Mouse (Mus musculus): Measurements from ENCODE around the gene Elf2. TPM values are rescaled to one million over a fixed set of nuclear protein-coding genes. Genes with fewer than 3 reads are reported as not detected.

Gene Elf2
- polyA plus RNA-seq, 1 experiment from 2014 or later, result 48.9 TPM

DNA sequence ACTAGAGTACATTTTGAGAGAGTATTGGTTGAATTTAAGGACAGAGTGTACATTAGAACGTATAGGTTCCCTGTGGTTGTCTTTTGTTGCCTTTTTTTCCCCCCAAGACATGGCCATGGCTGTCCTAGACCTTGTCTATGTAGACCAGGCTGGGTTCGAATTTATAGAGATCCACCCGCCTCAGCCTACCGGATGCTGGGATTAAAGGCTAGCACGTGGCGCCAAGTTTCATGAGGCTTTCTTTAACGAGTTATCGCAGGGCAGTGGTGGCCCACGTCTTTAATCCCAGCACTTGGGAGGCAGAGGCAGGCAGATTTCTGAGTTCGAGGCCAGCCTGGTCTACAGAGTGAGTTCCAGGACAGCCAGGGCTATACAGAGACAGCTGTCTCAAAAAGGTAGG lies 114.5 kb downstream of the Elf2 start:
- 93% methylated on average over 10 of the region's 10 CpGs for WGBS

DNA sequence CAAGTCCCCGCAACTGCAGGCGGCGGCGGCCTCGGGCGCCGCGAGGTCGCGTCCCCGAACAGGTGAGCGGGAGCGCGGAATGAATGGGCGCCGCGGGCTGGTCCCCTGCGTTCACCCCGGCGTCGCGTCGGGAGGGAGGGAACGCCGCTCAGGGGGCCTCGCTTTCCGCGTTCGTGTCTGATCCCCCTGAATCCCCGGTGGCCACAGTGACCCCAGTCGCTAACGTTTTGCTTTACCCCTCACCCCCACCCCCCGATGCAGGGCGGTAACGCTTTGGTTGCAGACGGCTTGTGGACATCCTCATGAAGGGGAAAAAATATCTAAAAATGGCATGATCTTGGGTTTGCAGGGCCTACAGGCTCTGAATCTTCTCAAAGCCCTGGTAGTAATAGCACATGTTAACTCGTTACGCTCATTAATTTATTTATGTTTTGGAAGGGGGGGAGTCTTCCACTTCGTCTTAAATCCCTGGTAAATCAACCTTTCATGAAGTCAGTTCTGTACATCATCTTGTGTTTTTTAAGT lies 115.2 kb downstream of the Elf2 start:
- no peaks in the 10 kb centered on the region for H3K9me3 ChIP-seq (replicated peaks; ENCODE audit: control insufficient read depth, low read length)
- H3K4me1 ChIP-seq (ENCODE audit: control insufficient read depth, insufficient read depth, low read length), result no peaks in the 10 kb centered on the region
- peak overlapping the region; percentile 91 for H3K4me3 ChIP-seq (ENCODE audit: low read depth, low read length)
- DNase-seq (ENCODE audit: low spot score), result no peak
- H3K36me3 ChIP-seq (replicated peaks; ENCODE audit: control insufficient read depth, insufficient read depth, low read depth, low read length), result no peaks in the 10 kb centered on the region
- ATAC-seq (replicated peaks; ENCODE audit: insufficient number of reproducible peaks, low FRiP score, low TSS enrichment, low read depth), result peak; percentile 24; the same call in 1 of the 2 replicates
- H3K27ac ChIP-seq (replicated peaks; ENCODE audit: low read depth, low read length), result peak overlapping the region; percentile 89
- peak overlapping the region; percentile 80 for H3K4me2 ChIP-seq (ENCODE audit: low read depth, low read length)
- WGBS, result under 1% methylated on average over 39 of the region's 39 CpGs
- no peaks in the 10 kb centered on the region for H3K27me3 ChIP-seq (ENCODE audit: control insufficient read depth, insufficient read depth, low read length)
- peak overlapping the region; percentile 92 for H3K9ac ChIP-seq (replicated peaks; ENCODE audit: low read length)

More for the DNA sequence above, 114.5 kb downstream of the Elf2 start:
- Histone ChIP-seq H3K9ac (replicated peaks; ENCODE audit: low read length) (no peak overlapping the region), H3K4me3 (ENCODE audit: low read depth, low read length) (no peak overlapping the region; the same call in 1 of the 2 replicates), H3K4me2 (ENCODE audit: low read depth, low read length) (no peak overlapping the region; the same call in 1 of the 2 replicates), H3K27me3 (ENCODE audit: control insufficient read depth, insufficient read depth, low read length) (no peaks in the 10 kb centered on the region), H3K27ac (replicated peaks; ENCODE audit: low read depth, low read length) (no peak overlapping the region), H3K4me1 (ENCODE audit: control insufficient read depth, insufficient read depth, low read length) (no peaks in the 10 kb centered on the region), H3K36me3 (replicated peaks; ENCODE audit: control insufficient read depth, insufficient read depth, low read depth, low read length) (no peaks in the 10 kb centered on the region), H3K9me3 (replicated peaks; ENCODE audit: control insufficient read depth, low read length) (no peaks in the 10 kb centered on the region)
- DNase-seq (ENCODE audit: low spot score) (no peak), ATAC-seq (replicated peaks; ENCODE audit: insufficient number of reproducible peaks, low FRiP score, low TSS enrichment, low read depth) (no peak)

DNA sequence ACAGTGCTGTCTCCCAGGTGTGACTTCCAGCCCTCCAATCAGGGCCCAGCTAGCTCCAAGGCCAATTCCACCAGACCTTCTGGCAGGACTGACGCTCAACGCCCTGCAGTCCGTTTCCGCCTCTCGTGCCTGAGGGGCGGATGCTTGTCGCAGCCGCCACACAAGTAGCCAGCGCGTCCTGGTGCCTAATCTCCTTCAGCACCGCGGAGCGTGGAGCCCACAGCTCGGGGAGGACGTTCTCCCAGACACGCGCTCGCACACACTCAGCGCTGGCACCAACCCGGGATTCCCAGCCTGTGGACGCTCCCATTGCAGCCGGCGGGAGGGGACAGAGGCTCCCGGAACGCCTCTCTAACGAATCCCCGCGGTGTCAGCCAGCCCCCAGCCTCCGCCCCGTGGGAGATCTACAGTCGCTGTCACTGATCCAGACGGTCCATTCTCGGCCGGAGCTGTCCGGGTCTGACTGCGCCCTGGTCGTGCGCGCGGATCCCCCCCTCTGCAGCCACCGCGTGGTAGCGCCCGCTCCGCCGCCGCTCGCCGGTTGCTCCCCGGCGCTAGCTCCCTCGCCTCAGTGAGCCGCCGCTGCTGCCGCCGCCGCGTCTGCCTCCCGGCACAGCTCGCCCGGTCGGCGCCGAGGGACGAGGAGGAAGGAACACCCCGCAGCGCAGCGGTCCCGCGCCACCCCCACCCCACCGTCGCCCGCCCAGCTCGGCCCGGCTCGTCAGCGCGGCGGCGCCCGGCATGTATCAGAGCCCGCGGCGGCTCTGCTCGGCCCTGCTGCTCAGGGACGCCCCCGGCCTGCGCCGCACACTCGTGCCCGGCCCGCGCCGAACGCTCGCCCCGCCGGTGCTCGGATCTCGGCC lies 115.9 kb downstream of the Elf2 start, which contains the start of gene Noct:
Gene Noct (plus strand): TSS at position 85 of the 863 bp plus-strand sequence.
- DNase-seq (ENCODE audit: low spot score) (peak; percentile 88), ATAC-seq (replicated peaks; ENCODE audit: insufficient number of reproducible peaks, low FRiP score, low TSS enrichment, low read depth) (peak; percentile 87)
- no peaks in the 10 kb centered on the region for H3K9me3 ChIP-seq (replicated peaks; ENCODE audit: control insufficient read depth, low read length)
- H3K4me1 ChIP-seq (ENCODE audit: control insufficient read depth, insufficient read depth, low read length), result no peaks in the 10 kb centered on the region
- H3K36me3 ChIP-seq (replicated peaks; ENCODE audit: control insufficient read depth, insufficient read depth, low read depth, low read length), result no peaks in the 10 kb centered on the region
- no peaks in the 10 kb centered on the region for H3K27me3 ChIP-seq (ENCODE audit: control insufficient read depth, insufficient read depth, low read length)
- under 1% methylated on average over 81 of the region's 100 CpGs for WGBS
- H3K4me2 ChIP-seq (ENCODE audit: low read depth, low read length), result peak within 1 kb of the TSS; percentile 80
- peak within 1 kb of the TSS; percentile 89 for H3K27ac ChIP-seq (replicated peaks; ENCODE audit: low read depth, low read length)
- peak within 1 kb of the TSS; percentile 91 for H3K4me3 ChIP-seq (ENCODE audit: low read depth, low read length)
- H3K9ac ChIP-seq (replicated peaks; ENCODE audit: low read length), result peak within 1 kb of the TSS; percentile 92

DNA sequence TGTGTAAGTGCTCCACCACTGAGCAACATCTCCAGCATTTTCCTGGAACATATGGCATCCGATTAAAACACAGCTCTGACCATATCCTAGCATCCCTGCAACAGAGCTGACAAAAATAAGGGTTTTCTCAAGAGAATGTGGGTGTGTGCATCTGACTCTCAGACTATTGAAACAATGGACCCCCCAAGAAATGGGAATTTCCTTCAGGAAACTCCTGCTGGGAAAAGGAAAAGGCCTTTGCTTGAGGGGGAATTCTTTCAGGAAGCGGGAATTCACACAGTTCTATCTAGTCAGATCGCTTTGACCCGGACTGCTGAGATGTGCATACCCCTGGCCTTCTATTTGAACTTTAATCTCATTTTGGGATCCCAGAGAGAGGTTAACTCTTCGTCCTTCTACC lies 116.9 kb downstream of the Elf2 start:
- Histone ChIP-seq H3K4me3 (ENCODE audit: low read depth, low read length) (0 out of 2 replicates have a peak overlapping the region, but pooled peaks have one; percentile 91), H3K4me2 (ENCODE audit: low read depth, low read length) (peak overlapping the region; percentile 80; the same call in 1 of the 2 replicates), H3K36me3 (replicated peaks; ENCODE audit: control insufficient read depth, insufficient read depth, low read depth, low read length) (no peaks in the 10 kb centered on the region), H3K27me3 (ENCODE audit: control insufficient read depth, insufficient read depth, low read length) (no peaks in the 10 kb centered on the region), H3K9me3 (replicated peaks; ENCODE audit: control insufficient read depth, low read length) (no peaks in the 10 kb centered on the region), H3K9ac (replicated peaks; ENCODE audit: low read length) (no peak overlapping the region), H3K27ac (replicated peaks; ENCODE audit: low read depth, low read length) (no peak overlapping the region), H3K4me1 (ENCODE audit: control insufficient read depth, insufficient read depth, low read length) (no peaks in the 10 kb centered on the region)
- no peak for DNase-seq (ENCODE audit: low spot score)
- no peak for ATAC-seq (replicated peaks; ENCODE audit: insufficient number of reproducible peaks, low FRiP score, low TSS enrichment, low read depth)
- 12% methylated on average over 5 of the region's 5 CpGs for WGBS

DNA sequence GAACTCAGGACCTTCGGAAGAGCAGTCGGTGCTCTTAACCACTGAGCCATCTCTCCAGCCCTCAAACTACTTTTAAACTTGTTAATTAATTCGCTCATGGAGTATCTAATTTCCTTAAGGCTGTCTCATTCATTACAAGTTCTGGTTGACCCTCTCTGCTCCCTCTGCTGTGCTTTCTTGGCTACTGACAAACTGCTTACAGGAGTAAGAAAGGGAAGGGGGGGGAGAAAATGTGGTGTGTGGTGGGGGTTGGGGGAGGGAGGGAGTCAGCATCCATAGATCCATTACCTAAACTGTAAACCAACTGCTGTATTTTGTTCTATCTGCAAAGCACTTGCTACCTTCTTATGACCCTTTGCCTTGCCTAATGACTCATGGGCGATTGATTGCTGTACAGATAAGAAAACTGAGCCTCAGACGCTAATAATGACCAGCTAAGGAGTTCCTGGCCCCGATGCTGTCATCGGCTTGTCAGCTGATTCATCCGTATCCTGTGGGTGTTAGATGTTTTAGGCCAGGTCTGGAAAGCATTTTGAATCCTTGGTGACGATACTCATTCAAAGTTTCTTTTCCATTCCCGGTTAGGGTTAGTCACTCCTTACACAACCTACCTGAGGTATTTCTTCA lies 117.5 kb downstream of the Elf2 start:
- WGBS, result 50% methylated on average over 10 of the region's 10 CpGs
- Histone ChIP-seq H3K9ac (replicated peaks; ENCODE audit: low read length) (no peak overlapping the region), H3K9me3 (replicated peaks; ENCODE audit: control insufficient read depth, low read length) (no peaks in the 10 kb centered on the region), H3K4me1 (ENCODE audit: control insufficient read depth, insufficient read depth, low read length) (no peaks in the 10 kb centered on the region), H3K27ac (replicated peaks; ENCODE audit: low read depth, low read length) (no peak overlapping the region), H3K36me3 (replicated peaks; ENCODE audit: control insufficient read depth, insufficient read depth, low read depth, low read length) (no peaks in the 10 kb centered on the region), H3K4me3 (ENCODE audit: low read depth, low read length) (no peak overlapping the region), H3K27me3 (ENCODE audit: control insufficient read depth, insufficient read depth, low read length) (no peaks in the 10 kb centered on the region), H3K4me2 (ENCODE audit: low read depth, low read length) (no peak overlapping the region)
- ATAC-seq (replicated peaks; ENCODE audit: insufficient number of reproducible peaks, low FRiP score, low TSS enrichment, low read depth) (no peak), DNase-seq (ENCODE audit: low spot score) (no peak)

DNA sequence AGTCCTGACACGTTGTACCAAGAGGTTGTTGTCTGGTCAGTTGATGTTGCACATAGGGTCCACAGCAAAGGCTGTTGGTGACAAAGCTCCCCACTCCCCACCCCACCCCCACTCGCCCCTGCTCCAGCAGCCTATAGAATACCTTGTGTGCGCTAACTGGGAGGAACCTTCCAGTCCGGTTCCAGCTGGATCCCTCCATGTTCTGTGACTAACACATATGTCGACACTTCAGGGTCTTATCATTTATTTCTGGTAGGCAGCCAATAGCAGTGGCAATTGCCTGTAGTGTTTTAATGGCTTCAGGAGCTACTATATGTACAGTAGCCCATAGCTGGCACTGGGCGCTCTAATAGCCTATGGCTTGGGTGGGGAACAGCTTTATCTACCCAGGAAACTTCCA lies 118.2 kb downstream of the Elf2 start:
- Histone ChIP-seq H3K36me3 (replicated peaks; ENCODE audit: control insufficient read depth, insufficient read depth, low read depth, low read length) (no peaks in the 10 kb centered on the region), H3K27ac (replicated peaks; ENCODE audit: low read depth, low read length) (no peak overlapping the region), H3K4me2 (ENCODE audit: low read depth, low read length) (no peak overlapping the region), H3K27me3 (ENCODE audit: control insufficient read depth, insufficient read depth, low read length) (no peaks in the 10 kb centered on the region), H3K9ac (replicated peaks; ENCODE audit: low read length) (no peak overlapping the region), H3K4me1 (ENCODE audit: control insufficient read depth, insufficient read depth, low read length) (no peaks in the 10 kb centered on the region), H3K4me3 (ENCODE audit: low read depth, low read length) (no peak overlapping the region), H3K9me3 (replicated peaks; ENCODE audit: control insufficient read depth, low read length) (no peaks in the 10 kb centered on the region)
- 90% methylated on average over 6 of the region's 6 CpGs for WGBS
- ATAC-seq (replicated peaks; ENCODE audit: insufficient number of reproducible peaks, low FRiP score, low TSS enrichment, low read depth) (no peak), DNase-seq (ENCODE audit: low spot score) (no peak)

DNA sequence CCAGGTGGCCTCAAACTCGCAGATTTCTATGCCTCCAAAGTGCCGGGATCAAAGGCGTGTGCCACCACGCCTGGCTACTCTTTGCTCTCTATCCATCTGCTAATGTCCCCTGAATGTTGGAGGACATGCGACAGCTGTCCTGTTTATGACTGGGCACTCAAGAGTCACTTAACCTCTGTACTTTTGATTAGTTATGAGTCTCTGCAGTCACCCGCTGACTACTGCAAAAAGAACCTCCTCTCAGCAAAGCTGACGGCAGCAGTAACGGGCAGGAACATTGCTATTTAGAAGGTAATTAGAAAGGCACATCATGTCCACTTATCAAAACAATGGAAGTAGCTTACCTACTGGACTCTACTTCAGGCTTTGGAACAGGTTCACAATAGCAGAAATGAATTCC lies 118.6 kb downstream of the Elf2 start:
- WGBS, result 74% methylated on average over 8 of the region's 8 CpGs
- H3K9me3 ChIP-seq (replicated peaks; ENCODE audit: control insufficient read depth, low read length), result no peaks in the 10 kb centered on the region
- no peak overlapping the region for H3K27ac ChIP-seq (replicated peaks; ENCODE audit: low read depth, low read length)
- no peak overlapping the region for H3K4me3 ChIP-seq (ENCODE audit: low read depth, low read length)
- H3K27me3 ChIP-seq (ENCODE audit: control insufficient read depth, insufficient read depth, low read length), result no peaks in the 10 kb centered on the region
- no peaks in the 10 kb centered on the region for H3K4me1 ChIP-seq (ENCODE audit: control insufficient read depth, insufficient read depth, low read length)
- DNase-seq (ENCODE audit: low spot score), result no peak
- no peak for ATAC-seq (replicated peaks; ENCODE audit: insufficient number of reproducible peaks, low FRiP score, low TSS enrichment, low read depth)
- H3K36me3 ChIP-seq (replicated peaks; ENCODE audit: control insufficient read depth, insufficient read depth, low read depth, low read length), result no peaks in the 10 kb centered on the region
- no peak overlapping the region for H3K4me2 ChIP-seq (ENCODE audit: low read depth, low read length)
- no peak overlapping the region for H3K9ac ChIP-seq (replicated peaks; ENCODE audit: low read length)

DNA sequence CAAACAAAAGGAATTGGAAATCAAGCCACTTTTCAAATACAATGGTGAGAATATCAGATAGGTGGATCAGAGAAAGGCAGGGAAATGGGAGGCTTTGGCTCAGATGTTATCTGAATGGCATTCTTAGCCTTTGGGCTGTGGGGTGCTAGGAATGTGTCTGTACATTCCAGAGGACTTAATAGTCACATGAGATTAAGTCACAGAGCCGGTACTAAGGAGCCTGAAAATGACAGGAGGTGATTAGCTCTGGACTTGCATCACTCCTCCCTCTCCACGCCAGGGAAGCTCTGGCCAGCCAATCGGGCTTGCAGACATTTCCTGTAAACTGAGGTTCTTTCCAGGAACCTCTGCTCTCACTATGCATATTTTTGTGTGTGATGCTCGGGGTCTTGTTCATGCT lies 119.6 kb downstream of the Elf2 start:
- no peak overlapping the region for H3K4me2 ChIP-seq (ENCODE audit: low read depth, low read length)
- ATAC-seq (replicated peaks; ENCODE audit: insufficient number of reproducible peaks, low FRiP score, low TSS enrichment, low read depth) (no peak), DNase-seq (ENCODE audit: low spot score) (peak; percentile 22)
- H3K9ac ChIP-seq (replicated peaks; ENCODE audit: low read length), result no peak overlapping the region
- H3K9me3 ChIP-seq (replicated peaks; ENCODE audit: control insufficient read depth, low read length), result no peaks in the 10 kb centered on the region
- 47% methylated on average over 4 of the region's 4 CpGs for WGBS
- no peaks in the 10 kb centered on the region for H3K27me3 ChIP-seq (ENCODE audit: control insufficient read depth, insufficient read depth, low read length)
- no peak overlapping the region for H3K4me3 ChIP-seq (ENCODE audit: low read depth, low read length)
- H3K4me1 ChIP-seq (ENCODE audit: control insufficient read depth, insufficient read depth, low read length), result no peaks in the 10 kb centered on the region
- no peak overlapping the region for H3K27ac ChIP-seq (replicated peaks; ENCODE audit: low read depth, low read length)
- H3K36me3 ChIP-seq (replicated peaks; ENCODE audit: control insufficient read depth, insufficient read depth, low read depth, low read length), result no peaks in the 10 kb centered on the region

All from embryonic facial prominence, embryonic 11.5 days (tissue).